Mouse (Mus musculus) large intestine, adult 2 months (tissue): ENCODE data around the gene Appbp2. TPM values are rescaled to one million over a fixed set of nuclear protein-coding genes. Genes with fewer than 3 reads are reported as not detected.
A peak's percentile ranks its signal among the peaks of the same experiment; 100 is the strongest.
"Not testable (repeated sequence)": the region's sequence is repeated elsewhere in the genome, so short reads cannot be mapped to it uniquely, and the experiment has no call there.

Source experiments
- DNase-seq: peaks from one replicate; pipeline ENCODE4 v3.0.0-alpha.2; 2012; ENCODE audit warnings: low read depth, low spot score
- WGBS: fragments of 180-500 bp; shearing (Covaris S2); methylation state at CpG from one replicate; pipeline ENCODE4 v1.1.7; 2018; 5-methylcytosine and 5-hydroxymethylcytosine counted together
- polyA plus RNA-seq: library from polyadenylated mRNA; depleted of rRNA; stranded (reverse); fragments of >200 nt; gene quantifications from 2 replicates; pipeline ENCODE4 v1.2.3, GENCODE M21; 2012; rRNA removed

The Appbp2 gene
- polyA plus RNA-seq, 1 experiment = 6.5 TPM

DNA sequence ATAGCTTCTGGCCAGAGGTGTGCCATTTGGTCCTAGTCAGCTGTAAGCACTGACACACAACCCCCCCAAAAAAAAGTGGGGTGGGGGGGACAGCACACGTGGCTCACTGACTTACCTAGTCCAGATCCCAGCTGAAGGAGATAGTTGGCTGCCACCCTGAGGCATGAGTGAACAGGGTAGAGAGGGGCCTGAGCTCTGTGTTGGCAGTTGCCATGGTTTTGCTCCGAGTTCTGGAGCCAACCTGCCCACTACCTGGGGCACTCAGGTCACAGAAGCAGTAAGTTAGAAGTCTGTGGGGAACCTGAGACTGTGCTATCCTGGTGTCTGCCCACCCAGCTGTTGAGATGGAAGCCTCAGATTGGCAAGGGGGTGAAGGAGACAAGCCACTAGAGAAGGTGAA lies 64.1 kb downstream of the Appbp2 start:
- no peak for DNase-seq
- WGBS = 44% methylated on average over 2 of the region's 2 CpGs

DNA sequence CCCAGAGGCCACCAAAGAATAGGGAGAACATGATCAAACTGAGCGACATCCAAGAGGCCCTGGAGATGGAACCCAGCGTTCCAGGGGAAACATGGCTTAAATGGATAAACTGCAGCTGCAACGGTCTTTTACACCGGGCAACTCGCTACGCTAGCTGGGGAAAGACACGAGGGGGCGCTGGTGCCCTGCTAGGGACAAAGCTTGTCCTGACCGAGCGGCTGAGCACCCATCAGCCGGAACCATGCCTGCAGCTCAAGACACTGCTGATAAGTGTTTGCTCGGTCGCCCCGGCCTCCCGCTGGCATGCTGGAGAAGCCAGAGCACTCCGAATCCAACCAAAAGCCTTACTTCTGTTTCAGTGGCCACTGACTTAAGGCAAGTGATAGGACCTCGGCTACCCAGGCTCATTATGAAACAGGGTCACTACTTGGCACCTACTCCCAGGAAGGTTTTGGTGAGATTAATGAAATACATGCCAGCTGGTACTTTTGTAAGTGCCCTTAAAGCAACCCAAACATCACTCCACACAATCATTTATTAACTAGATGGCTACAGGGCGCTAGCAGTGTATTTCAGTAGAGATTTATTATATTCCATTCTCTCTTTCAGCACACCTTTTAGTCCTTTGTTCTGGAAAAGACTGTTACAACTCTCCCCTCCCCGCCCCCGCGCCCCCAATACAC lies 64.7 kb downstream of the Appbp2 start, which contains the start of gene 1700125H20Rik:
Gene 1700125H20Rik, plus strand, starts transcription at position 347 of the 683 bp plus-strand sequence.
- WGBS = 9% methylated on average over 21 of the region's 21 CpGs
- DNase-seq = peak; percentile 57

DNA sequence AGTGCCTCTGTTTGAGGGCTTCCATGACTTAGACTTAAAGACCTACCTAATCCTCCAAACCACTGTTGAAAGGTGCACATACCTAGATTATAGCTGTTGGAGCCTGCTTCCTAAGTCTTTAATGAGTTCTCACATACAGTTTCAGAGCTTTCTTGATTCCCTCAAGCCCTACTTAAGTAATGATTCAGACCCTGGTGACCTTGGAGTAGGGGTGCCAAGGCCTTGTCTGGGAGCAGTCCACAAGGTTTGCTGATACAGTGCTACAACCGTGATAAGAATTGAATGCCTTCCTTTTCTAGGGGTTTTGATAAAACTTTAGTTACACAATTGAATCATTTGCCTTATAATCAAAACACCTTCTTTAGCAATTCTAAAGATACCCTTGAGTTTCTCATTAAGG lies 67.4 kb downstream of the Appbp2 start:
- 63% methylated on average over 1 of the region's 1 CpGs for WGBS

DNA sequence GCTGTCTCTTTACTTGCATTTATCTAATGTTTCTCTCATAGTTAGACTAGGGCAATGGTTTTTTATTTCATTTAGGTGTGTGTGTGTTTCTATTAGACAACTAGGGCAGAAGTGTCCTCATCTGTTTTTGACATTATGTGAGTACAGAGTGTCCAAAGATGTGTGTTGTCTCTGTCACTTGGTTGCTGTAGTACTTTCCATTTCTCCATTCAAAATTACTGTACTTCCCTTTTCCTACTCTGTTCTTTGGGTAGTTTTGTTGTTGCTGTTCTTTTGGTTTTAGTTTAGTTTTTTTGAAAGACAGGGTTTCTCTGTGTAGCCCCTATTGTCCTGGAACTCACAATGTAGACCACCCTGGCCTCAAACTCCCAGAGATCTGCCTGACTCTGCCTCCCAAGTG lies 70.6 kb downstream of the Appbp2 start:
- no peak for DNase-seq

More for the DNA sequence above, 67.4 kb downstream of the Appbp2 start:
- DNase-seq = no peak

DNA sequence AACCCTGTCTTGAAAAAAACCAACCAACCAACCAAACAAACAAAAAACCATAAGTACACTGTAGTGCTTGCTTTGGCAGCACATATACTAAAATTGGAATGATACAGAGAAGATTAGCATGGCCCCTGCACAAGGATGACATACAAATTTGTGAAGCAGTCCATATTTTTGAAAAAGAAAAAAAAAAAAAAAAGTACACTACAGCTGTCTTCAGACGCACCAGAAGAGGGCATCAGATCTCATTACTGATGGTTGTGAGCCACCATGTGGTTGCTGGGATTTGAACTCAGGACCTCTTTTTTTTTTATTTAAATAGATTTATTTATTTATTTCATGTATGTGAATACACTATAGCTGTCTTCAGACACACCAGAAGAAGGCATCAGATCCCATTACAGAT lies 71.9 kb downstream of the Appbp2 start:
- 70% methylated on average over 1 of the region's 1 CpGs for WGBS
- not testable (repeated sequence) for DNase-seq

DNA sequence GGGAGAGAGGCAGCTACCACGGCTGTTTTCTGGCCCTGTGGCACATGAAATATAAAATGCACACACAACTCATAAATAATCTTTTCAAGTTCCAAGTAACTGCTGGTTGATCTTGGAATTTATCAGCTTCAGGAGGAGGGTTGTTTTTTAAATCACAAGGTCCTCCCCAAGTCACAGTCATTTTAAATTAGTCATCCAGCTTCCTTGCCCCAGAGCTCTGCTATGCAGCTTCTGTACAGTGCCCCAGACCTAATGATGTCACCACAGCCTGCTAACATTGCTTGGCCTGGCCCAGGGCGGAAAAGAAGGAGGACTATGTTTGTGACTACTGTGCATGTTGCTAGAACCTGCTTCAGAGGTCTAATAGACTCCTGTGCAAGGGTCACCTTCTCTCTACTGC lies 77.6 kb downstream of the Appbp2 start:
- 47% methylated on average over 2 of the region's 2 CpGs for WGBS
- DNase-seq = no peak

DNA sequence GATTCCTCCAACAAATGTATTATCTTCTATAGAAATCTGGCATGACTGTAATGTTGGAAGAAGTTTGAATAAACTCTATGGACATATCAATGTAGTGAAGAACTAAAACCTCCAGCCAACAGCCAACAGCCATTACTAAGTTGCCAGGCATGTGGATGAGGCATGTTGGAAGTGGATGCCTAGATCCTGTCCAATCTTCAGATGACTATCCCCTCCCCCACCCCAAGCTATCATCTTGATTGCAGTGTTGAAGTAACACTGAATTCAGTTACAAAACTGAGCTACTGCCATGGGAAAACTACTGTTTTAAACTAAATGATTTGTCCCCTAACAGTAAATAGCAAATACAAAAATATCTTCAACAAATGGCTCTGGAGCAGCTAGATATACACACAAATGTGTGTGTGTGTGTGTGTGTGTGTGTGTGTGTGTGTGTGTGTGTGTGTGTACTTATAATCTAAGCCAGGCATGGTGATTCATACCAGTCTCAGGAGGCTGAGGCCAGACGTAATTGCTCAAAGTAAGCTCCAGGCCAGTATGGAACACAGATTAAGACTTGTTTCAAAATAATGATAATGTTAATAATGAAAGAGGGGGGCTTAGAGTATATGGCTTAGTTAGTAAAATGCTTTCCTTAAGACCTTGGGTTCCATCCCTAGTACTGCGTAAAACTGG lies 82.5 kb downstream of the Appbp2 start:
- no peak for DNase-seq
- 77% methylated on average over 2 of the region's 2 CpGs for WGBS

DNA sequence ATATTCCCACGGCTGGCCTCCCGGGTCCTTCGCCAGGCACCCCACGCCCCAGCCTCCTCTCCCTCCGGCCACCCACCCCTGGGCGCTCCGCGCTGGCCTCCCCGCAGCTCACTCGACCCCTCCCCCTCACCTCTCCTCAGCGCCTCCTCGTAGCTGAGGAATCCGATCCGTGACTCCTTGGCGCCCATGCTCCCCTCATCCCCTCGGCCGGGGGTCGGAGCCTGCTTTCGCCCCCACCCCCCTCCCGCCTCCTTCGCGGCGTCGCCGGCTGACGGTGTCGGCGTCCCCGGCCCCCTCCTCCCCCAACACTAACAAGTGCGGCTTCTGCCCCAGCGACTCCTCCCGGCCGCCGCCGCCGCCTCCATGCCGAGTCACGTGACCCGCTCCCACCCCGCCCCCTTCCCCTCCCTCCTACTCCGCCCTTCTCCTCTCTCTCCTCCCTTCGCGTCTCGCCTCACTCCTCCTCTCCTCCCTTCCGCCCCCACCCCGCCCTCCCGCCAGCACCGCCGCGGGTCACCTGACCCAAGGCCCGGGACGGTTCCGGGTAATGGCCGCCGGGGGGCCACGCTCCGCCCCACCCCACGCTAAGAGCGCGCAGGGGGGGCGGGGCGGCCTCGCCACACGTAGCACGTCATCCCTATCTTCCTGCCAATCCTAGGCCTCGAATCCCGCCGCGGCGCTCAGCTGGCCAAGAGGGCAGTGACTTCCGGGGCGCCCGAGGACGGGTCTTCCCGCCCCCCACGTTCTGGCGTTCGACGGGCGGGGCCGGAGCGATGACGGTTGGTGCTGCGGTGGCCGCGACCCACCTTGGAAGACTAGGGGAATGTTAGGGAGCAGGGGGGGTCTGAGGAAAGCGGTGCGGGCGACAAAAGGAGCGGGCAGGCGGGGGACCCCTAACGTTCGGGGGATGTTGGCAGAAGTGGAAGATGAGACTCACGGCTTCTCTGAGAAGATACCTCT lies 95.1 kb downstream of the Appbp2 start, which contains the start of gene Usp32:
Gene Usp32, minus strand, starts transcription at position 581 of the 960 bp plus-strand sequence.
- 1% methylated on average over 91 of the region's 94 CpGs for WGBS
- peak; percentile 87 for DNase-seq

DNA sequence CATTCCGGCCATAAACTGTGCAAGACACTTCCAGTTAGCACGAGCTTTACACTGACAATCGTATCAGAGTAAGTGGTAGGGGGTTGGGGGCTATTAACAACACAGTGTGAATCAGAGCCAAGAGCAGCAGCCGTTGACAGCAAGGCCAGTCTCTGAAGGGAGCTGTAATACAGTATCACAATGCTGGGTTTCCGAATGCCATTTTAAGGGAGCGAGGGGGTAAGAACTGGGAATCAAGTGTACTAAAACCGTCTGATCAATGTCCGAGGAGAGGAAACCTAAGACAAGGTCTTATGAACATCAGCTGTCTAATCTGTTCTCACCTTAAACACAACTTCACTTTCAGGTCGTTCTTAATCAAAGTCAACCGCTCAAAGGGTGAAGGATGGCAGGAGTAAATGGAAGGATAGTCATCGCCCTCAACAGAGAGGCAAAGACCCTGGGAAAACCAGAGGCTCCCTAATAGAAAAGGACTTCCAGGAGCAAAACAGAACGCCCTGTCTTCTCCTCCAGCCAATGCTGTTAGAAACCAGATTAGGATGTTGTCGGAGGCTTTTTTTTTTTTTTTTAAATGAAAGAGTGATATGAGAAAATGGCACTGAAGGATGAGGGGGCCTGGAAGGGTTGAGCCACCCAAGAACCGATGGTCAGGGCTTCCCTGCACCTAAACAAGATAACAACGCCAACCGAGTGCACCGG lies 96.0 kb downstream of the Appbp2 start:
- DNase-seq = no peak
- WGBS = 5% methylated on average over 17 of the region's 17 CpGs

Other genes starting within 250 kb of the Appbp2 start
- 3.4 and 6.6 TPM in 2 replicates for gene Usp32, start 95.0 kb downstream of the Appbp2 start, polyA plus RNA-seq
- not detected in 2 replicates for gene 1700125H20Rik, start 64.7 kb downstream of the Appbp2 start, polyA plus RNA-seq
- 2.8 and 3.3 TPM in 2 replicates for gene Ppm1d, start 76.1 kb upstream of the Appbp2 start, polyA plus RNA-seq
- 12.8 and 15.1 TPM in 2 replicates for gene Bcas3, start 118.0 kb upstream of the Appbp2 start, polyA plus RNA-seq